Mouse (Mus musculus): ENCODE data around the gene Sema3a. TPM values are rescaled to one million over a fixed set of nuclear protein-coding genes. Genes with fewer than 3 reads are reported as not detected.
"Not testable (repeated sequence)": the region's sequence is repeated elsewhere in the genome, so short reads cannot be mapped to it uniquely, and the experiment has no call there.

Gene Sema3a
- total RNA-seq, 2 experiments from 2014 or later: 1.5 to 1.8 TPM

GRCm38 (mm10) chr5:13431827-13432226, 306.6 kb downstream of the Sema3a start:
- DNase-seq: no peak

GRCm38 (mm10) chr5:13432574-13432973, 307.4 kb downstream of the Sema3a start:
- no peak for DNase-seq

GRCm38 (mm10) chr5:13433303-13433702, 308.1 kb downstream of the Sema3a start:
- no peak for DNase-seq

- no peak for DNase-seq
These were observed 315.9 kb downstream of the Sema3a start for GRCm38 (mm10) chr5:13441112-13441511.

GRCm38 (mm10) chr5:13460182-13461001, 335.2 kb downstream of the Sema3a start:
- DNase-seq: no peak

GRCm38 (mm10) chr5:13468856-13469255, 343.6 kb downstream of the Sema3a start:
- DNase-seq: no peak

GRCm38 (mm10) chr5:13469401-13469800, 344.2 kb downstream of the Sema3a start:
- no peak for DNase-seq

GRCm38 (mm10) chr5:13470057-13470905, 345.1 kb downstream of the Sema3a start:
- DNase-seq: no peak

- no peak for DNase-seq
These were observed 352.4 kb downstream of the Sema3a start for GRCm38 (mm10) chr5:13477653-13478052.

GRCm38 (mm10) chr5:13488671-13489070, 363.5 kb downstream of the Sema3a start:
- DNase-seq: no peak

GRCm38 (mm10) chr5:13495967-13496366, 370.8 kb downstream of the Sema3a start:
- not testable (repeated sequence) for DNase-seq

- DNase-seq: peak; percentile 13 to 30
These were observed 374.6 kb downstream of the Sema3a start for GRCm38 (mm10) chr5:13499835-13500234.

- DNase-seq: no peak
These were observed 380.8 kb downstream of the Sema3a start for GRCm38 (mm10) chr5:13505839-13506499.

GRCm38 (mm10) chr5:13509163-13509562, 383.9 kb downstream of the Sema3a start:
- DNase-seq: no peak

- no peak for DNase-seq
These were observed 391.8 kb downstream of the Sema3a start for GRCm38 (mm10) chr5:13517018-13517417.

GRCm38 (mm10) chr5:13525597-13525996, 400.4 kb downstream of the Sema3a start:
- no peak for DNase-seq

- DNase-seq: no peak
These were observed 401.8 kb downstream of the Sema3a start for GRCm38 (mm10) chr5:13527037-13527464.

GRCm38 (mm10) chr5:13529226-13529625, 404.0 kb downstream of the Sema3a start:
- DNase-seq: no peak

- no peak for DNase-seq
These were observed 422.4 kb downstream of the Sema3a start for GRCm38 (mm10) chr5:13547472-13548209.

- no peak for DNase-seq
These were observed 423.0 kb downstream of the Sema3a start for GRCm38 (mm10) chr5:13548210-13548554.

GRCm38 (mm10) chr5:13549080-13549479, 423.9 kb downstream of the Sema3a start:
- no peak for DNase-seq

- DNase-seq: no peak
These were observed 425.7 kb downstream of the Sema3a start for GRCm38 (mm10) chr5:13550953-13551352.
